ENCODE assay signal across 32 mouse cellular contexts in the genomic region with DNA sequence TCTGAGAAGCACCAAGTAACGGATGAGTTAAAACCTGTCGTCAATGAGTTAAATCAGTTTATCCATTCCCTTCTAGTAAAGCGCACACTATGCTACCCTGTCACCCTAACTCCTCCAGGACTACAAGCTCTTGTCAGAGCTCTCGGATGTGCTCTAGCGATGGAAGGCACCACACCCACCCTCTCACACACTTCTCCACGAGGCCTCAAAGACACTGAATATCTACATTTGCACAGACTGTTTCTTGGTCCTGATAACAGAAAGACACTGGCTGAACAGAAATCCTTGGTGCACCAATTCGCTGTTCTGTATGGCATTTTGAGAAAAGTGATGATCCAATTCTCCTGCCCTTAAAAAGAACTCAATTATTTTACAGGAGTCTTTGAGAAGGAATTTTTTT. TPM values are rescaled to one million over a fixed set of nuclear protein-coding genes. Genes with fewer than 3 reads are reported as not detected.
DNase-seq lines count a peak whose midpoint lies in the region; ATAC-seq lines count a peak whose summit lies in the region.
"Had no signal": no experiment of that assay in that cellular context is flagged by ENCODE, and none has a peak within 500 bp of the region (broad histone marks: within the 10 kb centered on the region; RNA-seq: fewer than 3 reads in every experiment).

No protein-coding gene starts in this region.

- no peaks in the 10 kb centered on the region for H3K27me3 ChIP-seq in liver, embryonic 13.5 days
- H3K27me3 ChIP-seq in kidney, embryonic 15.5 days, result no peaks in the 10 kb centered on the region
- H3K27me3 ChIP-seq in forebrain, embryonic 10.5 days (ENCODE audit: poor library complexity, severe bottlenecking), result no peaks in the 10 kb centered on the region
- H3K27me3 ChIP-seq: embryonic facial prominence, embryonic 13.5 days; forebrain, embryonic 13.5 days; hindbrain, embryonic 12.5 days; limb, embryonic 12.5 days; midbrain, embryonic 15.5 days; neural tube, embryonic 15.5 days had no signal

- peak; percentile 66 for ATAC-seq in erythroblast, adult 5-6 weeks (replicated peaks; ENCODE audit: low FRiP score, poor library complexity, severe bottlenecking)
- ATAC-seq in liver, embryonic 13.5 days (ENCODE audit: low read depth), result peak; percentile 96
- ATAC-seq in megakaryocyte progenitor cell, adult 5-6 weeks (replicated peaks; ENCODE audit: poor library complexity), result peak; percentile 93
- no peak; the same call in 1 of the 2 replicates for ATAC-seq in kidney, embryonic 15.5 days (replicated peaks; ENCODE audit: low FRiP score)
- ATAC-seq: forebrain, embryonic 13.5 days; hindbrain, postnatal 0 days; intestine, postnatal 0 days; lung, postnatal 0 days; midbrain, embryonic 15.5 days had no signal

- peak overlapping the region; percentile 29 for H3K4me3 ChIP-seq in liver, embryonic 13.5 days (replicated peaks)
- H3K4me3 ChIP-seq in kidney, embryonic 15.5 days (replicated peaks), result no peak overlapping the region
- H3K4me3 ChIP-seq in forebrain, embryonic 10.5 days, result no peak overlapping the region
- H3K4me3 ChIP-seq: embryonic facial prominence, embryonic 13.5 days; erythroblast, embryonic 14.5 days; forebrain, embryonic 13.5 days; hindbrain, embryonic 12.5 days; layer of hippocampus, adult 2 months; left cerebral cortex, adult 2 months; limb, embryonic 12.5 days; midbrain, embryonic 10.5 days; midbrain, embryonic 15.5 days; neural tube, embryonic 15.5 days had no signal

- peak overlapping the region; percentile 50; the same call in 1 of the 2 replicates for H3K9ac ChIP-seq in liver, embryonic 13.5 days
- no peak overlapping the region for H3K9ac ChIP-seq in kidney, embryonic 15.5 days
- H3K9ac ChIP-seq: embryonic facial prominence, embryonic 13.5 days; forebrain, embryonic 13.5 days; hindbrain, embryonic 12.5 days; limb, embryonic 12.5 days; midbrain, embryonic 15.5 days; neural tube, embryonic 15.5 days had no signal

- peak overlapping the region; percentile 88 for H3K27ac ChIP-seq in liver, embryonic 13.5 days
- H3K27ac ChIP-seq in kidney, embryonic 15.5 days, result no peak overlapping the region
- H3K27ac ChIP-seq in forebrain, embryonic 10.5 days, result no peak overlapping the region
- H3K27ac ChIP-seq: forebrain, embryonic 13.5 days; hindbrain, embryonic 12.5 days; hindbrain, postnatal 0 days; layer of hippocampus, adult 2 months; left cerebral cortex, adult 2 months; macrophage; midbrain, embryonic 10.5 days; midbrain, embryonic 15.5 days; neural tube, embryonic 15.5 days had no signal

- H3K4me1 ChIP-seq in liver, embryonic 13.5 days (replicated peaks), result peaks cover 92% of the 10 kb centered on the region
- peaks cover 39% of the 10 kb centered on the region for H3K4me1 ChIP-seq in kidney, embryonic 15.5 days
- peaks cover 31% of the 10 kb centered on the region for H3K4me1 ChIP-seq in forebrain, embryonic 10.5 days
- H3K4me1 ChIP-seq: hindbrain, embryonic 12.5 days; neural tube, embryonic 15.5 days had no signal

- peak overlapping the region; percentile 59 for H3K4me2 ChIP-seq in liver, embryonic 13.5 days
- H3K4me2 ChIP-seq in kidney, embryonic 15.5 days, result no peak overlapping the region
- H3K4me2 ChIP-seq: embryonic facial prominence, embryonic 13.5 days; forebrain, embryonic 13.5 days; hindbrain, embryonic 12.5 days; limb, embryonic 12.5 days; midbrain, embryonic 15.5 days; neural tube, embryonic 15.5 days had no signal

- peaks cover 19% of the 10 kb centered on the region for H3K36me3 ChIP-seq in liver, embryonic 13.5 days
- H3K36me3 ChIP-seq in kidney, embryonic 15.5 days, result no peaks in the 10 kb centered on the region
- peaks cover 44% of the 10 kb centered on the region for H3K36me3 ChIP-seq in forebrain, embryonic 10.5 days (replicated peaks)
- H3K36me3 ChIP-seq: embryonic facial prominence, embryonic 13.5 days; hindbrain, embryonic 12.5 days; midbrain, embryonic 15.5 days; neural tube, embryonic 15.5 days had no signal

- 26% methylated on average over 7 of the region's 7 CpGs for WGBS in liver, embryonic 13.5 days (ENCODE audit: insufficient replicate concordance)
- WGBS in kidney, embryonic 15.5 days, result 84% methylated on average over 7 of the region's 7 CpGs
- 95% methylated on average over 7 of the region's 7 CpGs for WGBS in forebrain, embryonic 10.5 days

- peak; percentile 57 for DNase-seq in c-Kit-negative CD71-positive TER-119-positive erythroid progenitor cells, embryonic 14.5 days (ENCODE audit: low read depth, low spot score)
- no peak for DNase-seq in liver, embryonic 13.5 days
- no peak for DNase-seq in spleen, postnatal 14 days (ENCODE audit: low spot score in 2 of 2)
- no peak for DNase-seq in gastrocnemius, postnatal 4 days (ENCODE audit: low spot score in 2 of 2)
- DNase-seq in forebrain, embryonic 10.5 days (ENCODE audit: extremely low spot score, low spot score), result no peak
- DNase-seq: adrenal gland, postnatal 25 days; cerebellum, adult 8-10 months; gastrocnemius, postnatal 10 days; heart, postnatal 14 days; kidney, postnatal 36 days; lung, adult 18-20 months; retina, postnatal 1 day; right cerebral cortex, postnatal 25 days; spleen, adult 18-20 months; thymus, postnatal 14 days had no signal

- no peaks in the 10 kb centered on the region for H3K9me3 ChIP-seq in liver, embryonic 13.5 days (replicated peaks)
- no peaks in the 10 kb centered on the region for H3K9me3 ChIP-seq in kidney, embryonic 15.5 days (replicated peaks)
- no peaks in the 10 kb centered on the region for H3K9me3 ChIP-seq in forebrain, embryonic 10.5 days
- H3K9me3 ChIP-seq: embryonic facial prominence, embryonic 13.5 days; forebrain, embryonic 13.5 days; hindbrain, embryonic 12.5 days; limb, embryonic 12.5 days; midbrain, embryonic 10.5 days; midbrain, embryonic 15.5 days; neural tube, embryonic 15.5 days had no signal

RNA-seq across cellular contexts. Expression of a gene that starts 34.0 kb away (rescaled TPM):
- 753 and 807 TPM in 2 replicates for total RNA-seq in erythroblast, adult 5-6 weeks (2015; ENCODE audit: low replicate concordance)
- total RNA-seq in erythroblast, adult 5-6 weeks (2017; ENCODE audit: low replicate concordance), result 938 and 1,004 TPM in 2 replicates
- 23.0 and 23.7 TPM in 2 replicates for polyA plus RNA-seq in liver, embryonic 13.5 days (2015; fragmentation: Nextera tagmentation; extraction: Ambion mirVana)
- 61.4 and 62.0 TPM in 2 replicates for total RNA-seq in megakaryocyte progenitor cell, adult 5-6 weeks (2015)
- total RNA-seq in megakaryocyte progenitor cell, adult 5-6 weeks (2017), result 28.3 and 34.7 TPM in 2 replicates
- total RNA-seq in gastrocnemius, postnatal 4 days (2021), result 10 to 100 TPM; 59.8 to 60.5 TPM
- 35.2 and 37.5 TPM in 2 replicates for polyA plus RNA-seq in kidney, embryonic 15.5 days (2015; fragmentation: Nextera tagmentation; extraction: Ambion mirVana)
- polyA plus RNA-seq in forebrain, embryonic 10.5 days (2016; fragmentation: Nextera tagmentation; extraction: Ambion mirVana), result 64.6 and 74.8 TPM in 2 replicates

Comparison
In these comparisons a context has a peak if more than half of its experiments do, and no peak if none do; other contexts are left out.
1. RNA of a gene that starts 34.0 kb away (total RNA-seq): 753 to 1,004 TPM in erythroblast, adult 5-6 weeks; 28.3 to 62.0 TPM in megakaryocyte progenitor cell, adult 5-6 weeks and 59.8 to 60.5 TPM in gastrocnemius, postnatal 4 days; every median in the first group is over 10 times any median in the second.